Mouse (Mus musculus): ENCODE results near the gene Fbxw17.
"Not testable (repeated sequence)": the region's sequence is repeated elsewhere in the genome, so short reads cannot be mapped to it uniquely, and the experiment has no call there.

Gene Fbxw17

DNA sequence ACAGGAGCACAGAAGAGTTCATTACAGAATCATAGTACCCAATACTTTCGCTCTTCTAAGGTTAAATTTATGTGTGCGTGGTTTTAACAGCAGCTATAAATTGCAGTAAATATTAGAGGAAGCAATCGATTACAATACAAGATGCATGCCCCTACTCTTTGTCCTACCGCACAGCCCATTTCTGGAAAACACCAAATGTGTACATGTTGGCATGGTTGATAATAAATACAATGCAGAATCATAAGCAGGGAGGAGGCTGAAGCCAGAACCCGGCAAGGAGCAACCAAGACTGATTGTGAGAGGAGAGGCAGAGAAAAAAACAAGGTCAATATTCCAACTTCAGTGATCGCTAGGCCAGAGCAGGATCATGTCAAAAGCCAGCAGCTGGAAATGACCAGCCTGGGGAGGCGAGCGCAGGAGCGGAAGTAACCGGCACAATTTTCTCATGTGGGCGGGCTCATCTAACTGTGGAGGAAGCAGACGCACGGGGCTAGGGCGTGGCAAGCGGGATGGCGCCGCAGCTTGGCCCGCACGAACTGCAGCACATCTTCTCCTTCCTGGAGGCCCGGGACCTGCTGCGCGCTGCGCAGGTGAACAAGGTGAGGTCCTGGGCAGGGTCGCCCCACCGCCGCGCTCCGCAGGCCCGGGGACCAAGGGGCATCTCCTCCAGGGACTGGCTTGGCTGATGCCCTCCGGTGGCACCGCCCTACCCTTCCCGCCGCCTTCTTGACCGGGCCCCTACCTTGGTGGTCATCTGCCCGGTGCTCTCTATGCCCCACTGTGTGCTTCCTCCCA is at the start of gene Fbxw17:
Gene Fbxw17, plus strand, starts transcription at position 476 of the 795 bp plus-strand sequence.
- DNase-seq (ENCODE audit: low spot score in 2 of 2) = peak; percentile 62

DNA sequence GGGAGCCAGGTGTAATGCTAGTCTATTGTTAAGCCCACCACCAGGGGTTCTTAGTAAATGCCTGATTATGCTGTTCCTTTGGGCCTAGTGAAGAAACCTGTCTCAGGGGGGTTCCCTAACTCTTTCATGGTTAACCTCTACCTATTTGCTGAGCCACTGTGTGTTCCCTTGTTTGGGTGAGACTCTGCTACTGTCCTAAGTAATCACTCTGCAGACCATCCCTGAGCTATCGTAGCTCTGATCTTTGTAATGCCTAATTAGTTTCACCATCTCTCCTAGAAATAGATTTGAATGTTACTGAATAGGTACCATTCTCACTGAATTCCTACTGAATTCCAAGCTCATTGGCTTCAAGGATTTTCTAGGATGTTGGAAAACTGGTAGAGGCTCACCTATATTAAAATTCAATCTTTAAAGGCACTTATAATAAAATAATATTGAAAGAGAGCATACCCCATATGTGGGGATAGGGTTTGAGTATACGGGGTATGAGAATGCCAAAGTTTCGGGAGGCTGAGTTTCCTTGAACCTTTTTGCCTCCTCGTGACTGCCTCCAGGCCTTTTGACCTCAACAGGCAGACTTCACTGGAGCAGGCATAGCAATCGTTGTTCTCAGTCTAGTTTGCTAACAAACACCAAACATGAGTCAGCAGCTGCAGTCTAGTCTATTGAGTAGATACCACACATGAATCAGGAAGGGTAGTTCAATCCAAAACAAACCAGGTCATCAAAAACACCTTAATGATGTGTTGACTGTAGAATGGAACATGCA is 44.5 kb upstream of the Fbxw17 start:
- DNase-seq (ENCODE audit: low spot score in 2 of 2) = not testable (repeated sequence)

DNA sequence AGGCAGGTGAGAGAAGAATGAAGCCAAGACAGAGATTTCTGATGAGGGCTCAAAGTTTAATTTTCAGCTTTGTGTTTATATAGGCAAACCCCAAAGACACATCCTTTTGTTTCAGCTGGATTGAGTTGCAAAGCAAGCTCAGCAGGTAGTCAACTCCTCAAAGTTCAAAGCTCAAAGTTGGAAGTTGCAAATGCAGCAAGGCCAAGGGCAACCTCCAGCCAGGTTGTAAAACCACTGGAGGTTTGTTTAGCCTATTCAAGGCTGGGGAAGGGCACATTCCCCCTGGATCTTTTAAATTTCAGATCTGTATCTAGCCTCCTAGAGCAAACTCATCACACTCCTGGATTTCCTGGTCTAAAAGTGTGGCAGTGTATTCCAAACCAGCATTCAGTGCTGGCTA is 28.5 kb upstream of the Fbxw17 start:
- not testable (repeated sequence) for DNase-seq (ENCODE audit: low spot score in 2 of 2)

DNA sequence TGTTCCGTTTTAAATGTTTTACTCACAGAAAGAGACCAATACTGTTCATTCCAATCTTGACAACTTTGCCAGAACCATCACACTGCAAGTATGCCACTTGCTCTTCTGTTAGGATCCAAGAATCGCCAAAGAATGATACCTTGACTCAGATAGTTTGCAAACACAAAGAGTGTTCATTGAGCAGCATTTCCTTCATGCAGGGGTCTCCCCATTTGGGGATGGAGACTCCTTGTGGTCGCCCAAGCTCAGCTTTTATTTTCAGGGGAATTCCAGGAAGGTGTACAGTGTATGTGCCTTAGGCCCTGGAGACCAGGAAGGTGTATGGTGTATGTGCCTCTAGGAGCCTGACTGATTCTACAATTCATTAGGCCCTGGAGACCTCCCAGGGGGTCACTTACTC is 757 bp downstream of the Fbxw17 start:
- no peak for DNase-seq (ENCODE audit: low spot score in 2 of 2)

DNA sequence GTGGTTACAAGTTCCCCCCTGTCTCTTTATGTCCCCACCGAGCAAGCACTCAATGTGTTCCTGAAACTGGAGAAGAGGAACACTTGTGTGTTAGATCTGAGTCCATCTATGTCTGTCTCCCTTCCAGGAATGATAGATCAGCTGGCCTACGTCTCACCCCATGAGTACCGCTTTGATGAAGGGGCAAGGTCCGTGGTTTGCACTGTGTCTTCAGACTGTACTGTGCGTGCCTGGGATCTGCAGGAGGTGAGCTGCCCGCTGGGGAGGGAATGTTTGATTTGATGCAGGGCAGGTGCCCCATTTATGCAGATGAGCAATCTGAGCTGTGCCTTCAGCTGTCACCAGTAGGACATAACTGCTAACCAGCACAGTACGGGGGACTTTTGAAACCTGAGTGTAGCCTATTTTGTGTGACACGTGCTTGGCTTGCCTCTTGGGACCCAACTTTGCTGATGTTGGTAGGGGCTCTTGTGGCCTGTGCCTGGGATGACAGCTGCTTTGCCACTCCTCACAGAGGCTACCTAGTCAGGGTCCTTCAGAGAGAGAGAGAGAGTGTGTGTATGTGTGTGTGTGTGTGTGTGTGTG is 6.1 kb downstream of the Fbxw17 start:
- DNase-seq (ENCODE audit: low spot score in 2 of 2) = no peak

DNA sequence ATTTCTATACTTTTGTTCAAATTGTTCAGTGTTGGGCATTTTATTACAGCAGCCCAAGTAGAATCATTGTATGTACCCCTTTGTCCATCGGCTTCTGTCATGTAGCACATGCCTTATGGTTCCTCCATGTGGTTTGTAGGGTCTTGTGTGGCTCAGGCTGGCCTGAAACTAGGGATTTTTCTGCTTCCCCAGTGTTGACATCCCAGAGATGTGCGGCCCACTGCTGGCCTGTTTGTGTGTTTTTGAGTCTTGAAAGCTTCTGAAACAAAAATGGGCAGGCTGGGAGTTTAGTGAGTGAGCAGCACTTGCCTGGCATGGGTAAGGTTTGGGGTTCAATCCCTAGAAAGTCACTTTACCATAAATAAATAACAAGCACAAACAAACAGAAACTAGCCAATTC is 6.9 kb downstream of the Fbxw17 start:
- DNase-seq (ENCODE audit: low spot score in 2 of 2) = no peak

DNA sequence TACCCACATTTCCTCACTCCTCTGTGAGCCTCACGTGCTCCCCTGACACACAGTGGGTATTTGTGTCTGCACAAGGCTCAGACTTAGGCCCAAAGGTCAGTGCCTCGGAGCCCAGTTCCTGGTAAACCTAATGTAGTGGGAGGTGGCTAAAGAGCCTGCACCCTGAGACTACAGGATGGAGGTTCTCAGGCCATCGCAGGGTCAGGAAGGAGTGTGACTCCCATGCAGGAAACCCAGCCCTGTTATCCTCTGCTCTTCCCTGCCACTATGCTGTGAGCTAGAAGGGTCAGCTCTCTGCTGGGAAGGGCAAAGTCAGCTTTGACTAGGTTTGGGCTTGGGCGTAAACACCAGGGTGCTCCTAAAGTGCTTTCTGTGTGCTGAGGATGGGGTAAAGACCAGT is 9.0 kb downstream of the Fbxw17 start:
- no peak for DNase-seq (ENCODE audit: low spot score in 2 of 2)

DNA sequence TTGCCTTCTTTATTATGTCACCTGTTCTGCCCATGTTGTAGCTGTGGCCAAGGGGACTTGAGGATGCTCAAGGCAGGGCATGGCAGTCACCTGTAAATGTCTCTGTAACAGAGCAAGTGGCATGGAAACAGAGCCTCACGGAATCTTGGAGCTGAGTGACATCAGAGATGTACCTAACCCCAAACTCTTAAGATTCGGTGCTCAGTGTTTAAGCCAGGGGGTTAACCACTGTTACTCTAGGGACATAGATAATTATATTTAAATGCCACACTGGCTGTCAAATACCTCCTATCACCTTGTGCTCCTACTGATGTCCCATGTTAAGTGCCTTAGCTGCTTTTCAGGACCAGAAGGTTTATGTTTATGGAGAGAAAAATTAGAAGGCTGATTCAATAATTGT is 26.1 kb downstream of the Fbxw17 start, which contains the start of gene Gm47429:
Gene Gm47429, minus strand, starts transcription at position 101 of the 400 bp plus-strand sequence.
- no peak for DNase-seq (ENCODE audit: low spot score in 2 of 2)

DNA sequence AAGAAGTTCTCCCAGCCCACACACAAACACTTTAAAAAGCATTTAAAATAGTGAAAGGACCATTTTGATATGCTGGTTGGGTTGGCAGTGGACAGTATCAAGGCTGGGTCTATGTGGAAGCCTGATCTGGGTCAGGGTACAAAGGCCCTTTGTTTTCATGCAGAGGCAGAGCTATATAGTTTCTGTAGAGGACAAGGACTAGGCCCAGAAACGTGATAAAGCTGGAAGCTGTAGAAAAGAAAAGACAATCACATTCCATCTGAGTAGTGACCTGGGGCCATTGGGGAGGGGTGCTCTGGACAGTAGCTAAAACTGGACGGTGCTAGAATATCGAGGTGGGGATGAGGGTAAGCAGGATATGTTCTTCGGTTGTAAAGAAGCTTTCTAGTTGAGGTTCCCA is 27.6 kb downstream of the Fbxw17 start:
- no peak for DNase-seq (ENCODE audit: low spot score in 2 of 2)

DNA sequence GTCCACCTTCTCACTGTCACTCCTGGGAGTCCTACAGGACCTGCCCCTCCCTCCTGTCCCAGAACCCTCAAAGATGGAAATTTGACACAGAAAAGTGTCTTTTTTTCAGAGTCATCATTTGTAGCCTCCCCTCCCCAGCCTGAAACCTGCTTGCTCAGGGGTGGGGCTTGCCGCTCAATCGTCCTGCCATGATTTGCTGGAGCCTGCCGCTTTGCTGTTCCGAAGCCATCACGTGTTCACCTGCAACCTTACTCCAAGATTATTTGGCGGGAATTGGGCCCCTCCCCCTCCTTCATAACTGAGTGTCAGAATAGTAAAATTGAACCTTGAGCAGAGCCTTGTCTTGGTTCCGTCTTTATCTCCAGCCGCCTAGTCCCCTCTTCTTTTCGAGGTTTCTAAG is 34.6 kb downstream of the Fbxw17 start:
- not testable (repeated sequence) for DNase-seq (ENCODE audit: low spot score in 2 of 2)

DNA sequence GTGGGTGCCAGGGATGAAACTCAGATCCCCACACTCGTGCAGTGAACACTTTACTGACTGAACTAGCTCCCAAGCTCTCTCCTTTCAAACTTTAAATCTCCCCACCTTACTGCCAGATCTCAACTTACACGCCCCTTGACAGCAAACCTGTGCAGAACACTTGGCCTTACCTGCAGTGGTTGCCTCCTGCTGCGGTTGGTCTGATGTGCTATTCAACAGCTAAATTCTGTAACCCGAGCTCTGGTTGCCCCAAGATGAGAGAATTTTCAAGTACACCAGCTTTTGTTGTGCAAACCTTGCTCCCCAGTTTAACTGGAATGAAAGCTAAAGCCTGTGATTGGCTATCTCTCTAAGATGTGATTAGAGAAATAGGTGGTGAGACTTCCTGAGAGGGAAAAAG is 35.8 kb downstream of the Fbxw17 start:
- no peak for DNase-seq (ENCODE audit: low spot score in 2 of 2)

DNA sequence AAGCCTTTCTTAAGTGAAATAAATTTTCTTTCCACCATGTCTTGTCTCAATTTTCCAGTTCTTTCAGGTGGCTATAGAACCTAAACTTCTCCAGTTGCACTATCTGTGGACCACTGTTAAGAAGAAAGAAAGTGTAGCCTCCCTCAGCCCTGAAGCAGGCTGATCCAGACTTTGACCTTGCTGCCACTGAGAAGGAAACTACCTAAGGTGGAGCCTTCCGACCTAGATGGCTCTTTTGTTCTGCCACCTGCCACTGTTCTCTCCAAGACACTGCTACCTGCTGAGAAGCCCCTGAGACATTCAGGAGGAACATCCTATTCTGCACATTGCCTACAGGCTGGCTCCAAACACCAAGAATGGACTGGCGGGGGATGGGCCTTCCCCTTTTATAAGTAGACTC is 42.8 kb downstream of the Fbxw17 start:
- DNase-seq (ENCODE audit: low spot score in 2 of 2) = not testable (repeated sequence)

DNA sequence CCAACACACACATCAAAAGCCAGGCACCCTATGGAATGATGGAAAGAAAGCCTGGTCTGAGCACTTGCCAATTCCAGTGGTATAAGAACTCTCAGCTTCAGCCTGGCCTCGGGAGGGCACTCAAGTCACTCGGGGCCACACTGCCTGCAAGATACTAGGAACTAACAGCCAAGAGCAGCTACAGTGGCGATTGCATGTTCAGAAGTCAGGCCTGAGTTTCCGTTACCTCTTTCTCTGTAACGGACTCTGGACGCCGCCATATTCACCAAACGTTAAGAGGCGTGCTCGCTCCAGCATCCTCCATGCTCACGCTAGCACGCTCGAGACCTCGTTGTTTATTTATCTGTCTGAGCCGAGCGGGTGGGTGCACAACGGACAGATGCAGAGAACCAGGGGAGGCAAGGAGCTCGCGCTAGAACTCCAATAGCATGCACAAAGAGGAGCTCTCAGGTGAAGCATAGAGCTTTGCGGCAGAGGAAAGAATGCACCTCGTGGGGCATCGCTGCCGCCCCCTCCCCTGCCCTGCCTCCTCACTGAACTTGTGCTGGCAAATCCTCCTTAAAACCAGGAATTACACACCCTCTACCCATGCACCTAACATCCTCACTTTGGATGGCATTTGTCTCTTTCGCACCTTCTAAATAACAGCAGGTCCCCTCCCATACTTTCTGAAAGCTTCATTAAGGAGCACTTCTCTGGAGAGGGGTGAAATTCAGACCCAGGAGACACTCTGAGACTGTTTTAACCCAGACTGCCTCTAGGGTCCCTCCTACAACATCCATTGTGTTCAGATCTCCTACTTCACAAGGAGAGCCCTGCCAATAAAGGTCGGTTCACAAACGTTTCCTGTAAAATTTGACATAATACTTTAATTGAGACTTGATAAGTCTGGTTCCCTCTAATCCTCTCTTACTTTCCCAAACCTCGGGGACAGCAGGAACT is 47.2 kb downstream of the Fbxw17 start:
- no peak for DNase-seq (ENCODE audit: low spot score in 2 of 2)

DNA sequence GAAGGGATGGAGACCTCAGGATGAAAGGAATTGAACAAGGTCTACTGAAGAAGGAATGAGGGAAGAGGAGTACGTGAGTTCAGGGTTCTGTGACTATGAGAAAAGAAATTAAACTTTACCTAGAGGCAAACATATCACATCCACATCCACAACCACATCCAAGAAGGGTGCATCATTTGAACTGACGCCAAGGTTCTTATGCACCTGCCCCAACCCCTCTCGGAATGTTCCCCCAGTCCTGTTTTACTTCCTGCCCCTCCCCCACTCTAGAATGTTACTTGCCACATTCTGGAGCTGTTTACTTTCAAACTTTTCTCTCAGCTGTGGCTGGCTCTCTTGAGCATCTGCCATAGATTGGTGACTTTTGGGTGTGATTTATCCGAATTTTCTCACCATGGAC is 49.3 kb downstream of the Fbxw17 start, which contains the start of gene Nutm2:
Gene Nutm2, plus strand, starts transcription at position 301 of the 400 bp plus-strand sequence.
- no peak for DNase-seq (ENCODE audit: low spot score in 2 of 2)

Measured in urinary bladder, adult 18-20 months (tissue).